Mouse (Mus musculus) yolk sac, embryonic 10.5 days (tissue): ENCODE data around the gene Hspb1.

Experiments
- DNase-seq: peaks from one replicate; pipeline ENCODE4 v3.0.0-alpha.2; 2017; ENCODE audit warnings: low spot score

The Hspb1 gene

DNA sequence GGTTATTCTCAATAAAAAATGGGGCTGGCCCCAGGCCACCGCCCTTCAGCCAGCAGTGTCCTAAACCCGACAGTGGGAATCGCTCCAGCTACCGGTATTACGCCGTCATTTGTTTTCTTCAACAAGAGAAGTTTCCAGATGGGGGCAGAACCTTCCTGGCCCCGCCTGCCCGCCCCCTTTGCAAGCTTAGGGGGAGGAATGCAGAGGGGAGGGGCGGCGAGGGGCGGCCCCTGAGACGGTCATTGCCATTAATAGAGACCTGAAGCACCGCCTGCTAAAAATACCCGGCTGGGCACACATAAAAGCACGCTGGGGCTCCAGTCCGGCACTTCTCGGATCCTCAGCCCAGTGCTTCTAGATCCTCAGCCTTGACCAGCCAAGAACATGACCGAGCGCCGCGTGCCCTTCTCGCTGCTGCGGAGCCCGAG lies at the start of gene Hspb1:
Gene Hspb1, plus strand, starts transcription at position 245 of the 428 bp plus-strand sequence.
- peak; percentile 88 for DNase-seq

DNA sequence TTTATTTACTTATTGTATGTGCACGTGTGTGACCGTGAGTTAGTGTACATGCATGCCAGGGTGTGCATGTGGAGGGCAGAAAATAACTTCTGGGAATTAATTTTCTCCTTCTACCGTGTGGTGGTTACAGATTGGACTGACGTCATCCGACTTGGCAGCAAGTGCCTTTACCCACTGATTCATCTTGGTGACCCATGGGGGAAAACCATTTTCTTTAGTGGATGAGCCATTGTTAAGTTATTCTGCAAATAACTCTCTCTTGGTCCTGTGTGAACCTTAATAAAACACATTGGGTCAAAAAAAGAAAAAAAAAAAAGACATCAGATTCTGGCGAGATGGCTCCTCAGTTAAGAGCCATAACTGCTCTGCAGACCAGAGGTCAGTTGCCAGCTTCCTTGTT lies 46.1 kb upstream of the Hspb1 start:
- no peak for DNase-seq

DNA sequence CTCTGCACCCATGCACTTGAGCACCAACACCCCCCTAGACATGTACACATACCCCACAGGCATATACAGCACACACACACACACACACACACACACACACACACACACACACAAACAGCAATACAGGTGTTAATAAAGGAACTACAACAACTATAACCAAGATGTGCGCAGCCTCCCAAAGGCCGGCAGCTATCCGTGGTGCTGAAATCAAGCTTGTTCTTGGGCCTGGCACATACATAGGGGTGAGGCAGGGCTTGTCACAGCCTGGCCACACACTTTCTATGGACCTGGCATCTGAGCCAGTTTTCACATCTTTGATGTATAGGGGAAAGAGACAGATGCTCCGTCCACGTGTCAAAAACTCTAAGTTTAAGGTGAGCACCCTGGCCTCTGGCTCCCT lies 44.3 kb upstream of the Hspb1 start:
- DNase-seq = peak; percentile 19

DNA sequence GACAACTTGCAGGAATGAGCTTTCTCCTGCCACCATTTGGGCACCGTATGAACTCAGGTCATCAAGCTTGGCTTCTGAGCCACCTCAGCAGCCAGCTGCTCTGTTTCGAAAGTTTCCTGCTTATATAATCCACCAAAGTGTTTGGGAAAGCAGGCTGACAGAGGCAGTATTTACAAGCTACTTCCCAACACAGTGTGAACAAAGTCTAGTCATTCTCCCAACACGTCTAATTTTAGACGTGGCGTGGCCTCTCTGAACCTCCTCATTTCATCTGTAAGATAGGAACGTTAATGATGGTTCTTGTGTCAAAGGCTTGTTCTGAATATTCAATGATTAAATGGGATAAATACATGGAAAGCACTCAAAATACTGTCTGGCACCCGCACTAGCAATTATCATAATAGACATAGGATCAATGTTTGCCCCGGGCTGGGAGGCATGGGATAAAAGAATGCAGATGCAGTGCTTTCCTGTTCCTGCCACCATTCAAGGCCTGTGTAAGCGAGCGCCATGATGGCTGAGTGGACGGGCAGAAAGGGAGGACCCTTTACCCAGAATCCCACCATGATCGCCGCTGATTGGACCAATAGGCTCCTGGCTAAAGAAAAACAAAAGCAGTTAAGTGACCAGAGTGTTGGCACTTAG lies 41.9 kb upstream of the Hspb1 start:
- DNase-seq = no peak

DNA sequence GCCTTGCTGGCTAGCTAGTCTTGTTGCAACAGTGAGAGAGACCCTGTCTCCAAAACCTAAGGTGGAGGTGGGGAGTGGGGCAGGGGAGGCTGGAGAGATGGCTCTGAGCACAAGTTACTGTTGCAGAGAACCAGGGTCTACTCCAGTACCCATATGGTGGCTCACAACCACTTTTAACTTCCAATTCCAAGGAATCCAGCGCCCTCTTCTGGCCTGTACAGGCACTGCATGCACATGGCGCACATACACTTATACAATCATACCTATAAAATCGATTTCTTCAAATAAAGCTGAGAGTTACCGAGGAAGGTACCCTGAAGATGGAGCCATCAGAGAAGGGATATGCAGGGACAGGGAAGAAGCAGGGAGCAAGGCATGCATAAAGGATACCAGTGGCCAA lies 40.3 kb upstream of the Hspb1 start:
- DNase-seq = no peak

DNA sequence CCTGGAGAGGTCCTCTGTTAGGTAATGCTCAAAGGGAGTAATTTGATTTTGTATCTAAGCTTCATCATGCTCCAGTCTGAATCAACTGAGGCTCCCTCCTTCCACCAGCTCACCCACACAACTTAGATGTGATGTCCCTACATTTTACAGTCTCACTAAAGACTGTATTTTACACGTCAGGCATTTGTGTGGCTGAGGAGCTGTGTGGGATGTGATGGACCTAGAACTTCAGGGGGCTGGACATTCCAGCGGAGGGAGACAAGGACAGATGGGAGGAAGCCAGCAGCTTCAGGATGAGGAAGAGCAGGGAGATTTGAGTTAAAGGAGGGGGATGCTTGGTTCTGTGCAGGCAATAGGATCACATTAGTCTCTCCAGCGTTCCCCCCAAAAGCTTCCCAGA lies 39.8 kb upstream of the Hspb1 start:
- DNase-seq = no peak

DNA sequence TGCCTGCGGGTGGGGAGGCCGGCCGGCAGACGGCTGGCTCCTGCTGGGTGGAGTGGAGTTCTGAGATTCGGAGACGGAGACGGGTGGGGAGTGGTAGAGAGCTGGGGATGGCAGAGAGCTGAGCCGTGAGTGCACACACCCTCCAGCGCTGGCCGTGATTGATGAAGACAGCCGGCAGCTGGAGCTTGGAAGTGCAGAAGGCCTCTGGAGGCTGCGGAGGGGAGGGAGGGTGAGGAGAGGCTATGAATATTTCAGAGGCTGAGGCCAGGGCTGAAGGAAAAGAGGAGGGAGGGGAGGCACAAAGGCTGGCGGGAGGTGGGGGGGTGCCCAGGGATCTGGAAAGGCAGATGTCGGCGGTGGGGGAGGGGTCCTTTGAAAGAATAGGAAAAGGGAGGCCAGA lies 36.7 kb upstream of the Hspb1 start:
- DNase-seq = peak; percentile 47

DNA sequence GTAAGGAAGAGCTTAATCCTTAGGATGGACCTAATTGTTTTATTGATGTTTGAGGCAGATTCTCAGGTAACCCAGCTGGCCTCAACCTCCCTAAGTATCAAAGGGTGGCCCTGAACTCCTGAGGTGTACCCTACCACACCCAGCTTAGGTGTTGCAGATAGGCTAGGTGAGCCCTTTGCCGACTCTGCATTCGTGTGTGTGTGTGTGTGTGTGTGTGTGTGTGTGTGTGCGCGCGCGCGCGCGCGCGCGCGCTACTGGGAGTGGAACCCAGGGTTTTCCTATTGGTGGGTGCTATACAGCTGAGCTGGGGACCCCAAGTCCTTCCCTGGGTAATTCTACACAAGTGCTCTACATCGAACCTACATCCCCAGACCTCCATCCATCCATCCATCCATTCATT lies 36.2 kb upstream of the Hspb1 start:
- no peak for DNase-seq

DNA sequence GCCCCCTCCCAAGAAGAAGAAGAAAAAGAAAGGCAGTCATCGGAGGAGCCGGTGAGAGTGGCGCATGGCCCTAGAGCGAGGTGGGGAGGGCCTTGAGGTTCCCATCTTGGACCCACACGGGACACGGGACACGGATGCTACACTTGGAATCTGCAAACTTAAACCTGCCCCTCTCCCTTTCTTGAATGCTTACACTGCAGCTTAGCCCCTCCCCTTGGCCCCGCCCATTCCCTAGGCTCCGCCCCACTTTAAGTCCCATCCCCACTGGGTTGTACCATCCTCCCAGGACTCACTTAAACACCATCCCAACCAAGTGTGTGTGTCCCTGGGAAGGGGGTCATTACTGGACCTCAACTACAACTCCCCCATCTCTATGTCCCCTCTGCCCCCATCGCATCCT lies 35.3 kb upstream of the Hspb1 start:
- no peak for DNase-seq

DNA sequence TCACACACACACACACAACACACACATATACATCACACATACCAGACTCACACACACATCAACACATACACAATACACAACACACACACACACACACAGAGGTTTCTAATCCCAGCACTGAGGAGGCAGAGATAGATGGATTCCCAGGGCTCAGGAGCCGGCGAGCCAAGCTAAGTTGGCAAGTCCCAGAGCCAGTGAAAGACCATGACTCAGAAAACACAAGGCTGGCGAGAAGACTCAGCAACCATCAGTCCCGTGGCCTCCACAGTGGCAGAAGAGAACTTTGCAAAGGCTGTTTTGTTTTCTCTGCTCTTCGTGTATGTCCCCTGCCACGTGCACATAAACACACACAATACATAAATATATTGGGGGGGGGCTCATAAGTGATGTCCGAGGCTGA lies 34.0 kb upstream of the Hspb1 start:
- no peak for DNase-seq

DNA sequence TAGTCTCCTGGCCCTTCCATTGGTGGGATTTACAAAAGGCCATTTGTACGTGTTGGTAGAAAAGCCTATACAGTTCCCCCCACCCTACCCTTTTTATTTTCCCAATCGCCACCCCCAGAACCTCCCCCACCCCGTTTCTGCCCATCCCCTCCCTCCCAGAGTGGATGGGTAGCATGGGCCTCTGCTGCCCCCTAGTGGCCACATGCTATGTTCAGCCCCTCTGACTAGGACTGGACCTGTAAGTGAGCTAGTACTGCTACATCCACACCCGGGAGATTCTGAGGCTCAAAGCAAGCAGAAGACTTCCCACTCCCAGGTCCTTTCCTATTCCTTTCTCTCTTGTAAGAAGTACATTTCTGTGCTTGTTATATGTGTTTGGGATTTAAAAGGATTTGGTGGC lies 32.6 kb upstream of the Hspb1 start:
- DNase-seq = peak; percentile 58

DNA sequence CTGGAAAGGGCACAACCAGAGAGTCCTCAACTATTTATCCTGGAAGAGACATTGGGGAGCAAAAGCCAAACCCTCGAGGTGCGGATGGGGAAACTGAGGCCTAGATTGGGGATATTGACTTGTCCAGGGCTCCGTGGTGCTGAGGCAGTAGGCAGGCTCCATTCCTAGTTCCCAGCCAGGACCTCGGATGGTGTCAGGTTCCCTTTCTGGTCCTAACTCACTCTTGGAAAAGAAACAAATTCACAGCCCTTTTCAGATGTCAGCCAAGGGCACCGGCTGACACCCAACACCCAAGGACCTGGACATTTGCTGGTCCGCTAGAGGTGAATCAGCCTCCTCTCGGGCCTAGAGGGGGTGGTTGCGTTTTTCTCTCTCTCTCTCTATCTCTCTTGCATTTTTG lies 21.1 kb upstream of the Hspb1 start:
- no peak for DNase-seq

DNA sequence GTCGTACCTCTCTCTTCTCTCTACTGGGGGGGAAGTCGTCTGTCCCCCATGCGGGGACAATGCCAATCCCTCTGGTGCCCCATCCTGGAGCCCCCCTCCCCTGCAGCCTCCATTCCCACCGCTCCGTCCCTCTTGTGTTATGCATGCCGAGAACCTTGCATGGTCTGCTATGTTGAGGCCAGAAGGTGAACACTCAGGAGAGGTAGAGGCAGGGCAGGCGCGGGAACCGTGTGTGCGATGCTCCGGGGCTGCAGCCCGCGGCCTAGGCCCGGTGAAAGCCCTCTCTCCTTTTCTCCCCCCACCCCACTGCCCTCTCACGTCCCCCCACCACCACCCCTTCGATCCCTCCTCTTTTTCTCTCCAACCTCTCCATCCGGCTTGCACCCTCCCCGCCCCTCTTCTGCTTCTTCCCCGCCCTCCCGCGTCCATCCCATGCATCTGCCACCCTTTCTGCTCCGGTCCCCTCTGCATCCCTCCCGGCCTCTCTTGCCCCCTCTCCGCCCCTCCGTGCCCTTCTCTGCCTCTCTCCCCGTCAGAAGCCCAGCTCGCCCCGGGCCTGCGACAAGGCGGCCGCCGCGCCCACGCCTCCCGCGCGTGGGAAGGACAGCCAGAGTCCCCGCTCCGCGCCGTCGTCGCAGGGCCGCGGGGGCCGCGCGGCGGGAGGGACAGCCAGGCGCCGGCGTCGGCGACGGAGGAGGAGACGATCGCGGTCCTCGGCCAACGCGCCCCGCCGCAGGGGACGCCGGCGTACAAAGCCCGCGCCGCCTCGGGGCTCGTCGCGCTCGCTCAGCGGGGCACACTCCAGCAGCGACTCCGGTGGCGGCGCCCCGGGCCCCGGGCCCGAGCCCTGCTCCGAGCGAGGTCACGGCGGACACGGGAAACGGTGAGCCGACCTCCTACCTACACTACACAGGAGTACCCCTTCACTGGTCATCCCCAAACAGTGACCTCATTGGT lies 19.8 kb upstream of the Hspb1 start:
- DNase-seq = no peak

DNA sequence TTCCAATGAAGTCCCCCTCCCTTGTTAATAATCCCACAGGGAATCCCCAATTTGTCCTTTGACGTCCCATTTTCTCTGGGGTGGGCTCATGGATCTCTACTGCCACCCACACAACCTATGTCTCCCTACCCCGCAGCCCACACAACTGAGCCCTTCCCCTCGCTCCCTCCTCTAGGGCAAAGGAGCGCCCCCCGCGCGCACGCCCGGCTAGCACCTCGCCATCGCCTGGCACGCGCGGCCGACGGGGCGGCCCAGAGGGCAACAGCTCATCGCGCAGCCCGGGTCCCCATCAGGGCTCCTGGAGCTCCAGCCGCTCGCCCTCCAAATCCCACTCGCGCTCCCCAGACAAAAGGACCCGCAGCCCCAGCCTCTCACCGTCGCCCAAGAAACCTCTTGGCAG lies 19.1 kb upstream of the Hspb1 start:
- DNase-seq = no peak

DNA sequence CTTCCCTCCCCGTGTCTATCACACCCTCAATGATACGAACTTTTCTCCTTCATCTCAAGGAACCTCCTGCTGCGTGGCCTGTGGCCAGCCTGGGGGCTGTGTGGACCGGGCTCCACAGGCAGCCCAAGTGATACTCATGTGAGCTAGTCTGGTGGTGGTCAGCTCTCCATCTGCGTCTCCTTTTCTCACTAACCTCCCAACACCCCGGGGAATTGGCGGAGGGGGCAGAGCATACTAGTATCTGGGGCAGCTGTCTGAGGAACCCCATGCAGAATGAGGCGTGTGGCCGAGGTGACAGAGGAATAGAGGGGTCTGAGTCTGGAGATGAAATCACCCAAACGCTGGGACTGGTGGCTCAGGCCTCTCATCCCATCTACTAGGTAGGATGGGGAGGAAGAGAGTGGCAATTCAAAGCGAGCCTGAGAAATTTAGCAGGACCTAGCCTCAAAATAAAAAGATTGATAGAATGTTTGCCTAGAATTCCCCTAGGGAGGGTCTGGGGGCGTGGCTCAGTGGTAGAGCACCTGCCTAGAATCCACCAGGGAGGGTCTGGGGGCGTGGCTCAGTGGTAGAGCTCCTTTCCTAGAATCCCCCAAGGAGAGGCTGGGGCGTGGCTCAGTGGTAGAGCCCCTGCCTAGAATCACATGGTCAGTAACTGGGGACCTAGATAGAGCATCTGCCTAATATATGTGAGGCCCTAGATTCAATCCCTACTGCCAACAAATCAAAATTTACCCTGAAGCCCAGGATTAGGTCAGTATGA lies 17.9 kb upstream of the Hspb1 start:
- no peak for DNase-seq

DNA sequence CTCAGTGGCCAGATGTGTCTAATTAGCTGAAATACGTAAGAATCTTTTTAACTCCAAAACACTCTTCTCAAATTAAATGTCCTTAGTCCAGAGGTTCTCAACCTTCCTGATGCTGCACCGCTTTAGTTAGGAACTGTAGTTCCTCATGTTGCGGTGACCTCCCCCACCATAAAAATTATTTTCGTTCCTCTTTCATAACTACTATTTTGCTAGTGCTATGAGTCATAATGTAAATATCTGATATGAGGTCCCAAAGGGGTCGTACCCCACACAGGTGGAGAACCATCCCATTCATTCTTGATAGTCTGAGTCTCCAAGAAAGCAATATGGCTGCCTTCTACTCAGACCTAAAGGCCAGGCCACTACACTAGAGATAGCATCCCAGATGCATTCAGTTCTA lies 17.2 kb upstream of the Hspb1 start:
- DNase-seq = no peak

DNA sequence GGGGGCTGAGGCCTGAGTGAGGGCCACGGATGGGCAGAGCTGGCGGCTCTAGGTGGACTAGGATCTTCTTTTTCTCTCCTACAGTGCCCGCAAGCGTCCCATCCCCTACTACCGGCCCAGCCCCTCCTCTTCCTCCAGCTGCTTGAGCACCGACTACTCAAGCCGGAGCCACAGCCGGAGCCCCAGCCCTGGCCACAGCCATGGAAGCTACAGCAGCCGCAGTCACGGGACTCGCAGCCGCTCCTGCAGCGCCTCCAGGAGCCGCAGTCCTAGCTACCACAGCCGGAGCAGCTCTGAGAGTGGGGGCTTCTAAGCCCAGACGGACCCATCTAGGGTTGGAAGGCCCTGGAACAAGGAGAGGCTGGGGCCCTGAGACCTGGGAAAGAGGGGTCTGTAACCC lies 14.7 kb upstream of the Hspb1 start:
- no peak for DNase-seq

DNA sequence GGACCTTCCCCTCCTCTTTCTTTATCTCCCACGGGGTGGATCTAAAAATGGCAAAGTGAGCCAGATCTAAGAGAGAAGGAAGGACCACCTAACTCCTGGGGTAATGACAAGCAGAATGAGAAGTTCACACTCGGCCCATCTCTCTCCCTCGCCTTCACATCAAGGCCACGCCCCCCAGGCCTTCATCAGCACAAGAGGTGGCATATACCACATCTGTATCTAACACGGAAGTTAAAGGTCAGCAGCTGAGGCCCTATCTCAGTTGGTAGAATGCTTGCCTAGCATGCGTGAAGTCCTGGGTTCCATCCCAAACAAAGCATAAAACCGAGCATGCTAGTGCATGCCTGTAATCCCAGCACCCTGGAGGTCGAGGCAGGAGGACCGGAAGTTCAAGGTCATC lies 14.0 kb upstream of the Hspb1 start:
- DNase-seq = no peak

DNA sequence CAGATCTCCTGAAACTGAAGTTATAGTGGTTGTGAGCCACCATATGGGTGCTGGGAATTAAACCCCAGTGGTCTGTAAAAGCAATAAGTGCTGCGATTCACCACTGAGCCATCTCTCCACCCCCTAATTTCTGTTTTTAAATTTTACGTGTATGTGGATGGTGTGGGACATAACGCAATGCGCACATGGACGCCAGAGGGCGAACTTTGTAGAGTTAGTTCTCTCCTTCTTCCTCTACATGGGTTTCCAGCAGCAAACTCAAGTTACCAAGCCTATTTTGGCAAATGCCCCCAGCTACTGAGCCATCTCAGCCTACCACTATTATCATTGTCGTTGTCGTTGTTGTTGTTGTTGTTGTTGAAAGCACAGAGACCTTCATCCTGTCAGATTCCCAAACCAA lies 10.5 kb upstream of the Hspb1 start:
- DNase-seq = no peak

DNA sequence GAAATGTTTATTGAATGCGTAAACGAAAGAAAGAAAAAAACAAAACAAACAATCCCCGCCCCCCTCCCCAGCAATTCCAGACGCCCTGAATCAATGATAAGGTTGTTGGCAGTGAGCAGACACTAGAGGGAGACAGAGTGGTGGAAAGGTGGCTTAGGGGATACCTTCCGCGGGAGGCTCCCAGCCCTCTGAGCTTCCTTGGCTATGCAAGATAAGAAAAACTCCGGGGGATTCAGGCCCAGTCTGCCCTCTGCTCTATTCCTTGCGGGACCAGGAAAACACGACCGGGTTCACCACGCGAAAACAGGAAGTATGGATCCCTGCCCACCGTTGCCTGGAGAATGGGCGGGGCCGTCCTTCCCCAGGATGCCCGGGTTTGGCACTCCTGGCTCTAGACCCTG lies 9.9 kb upstream of the Hspb1 start:
- DNase-seq = peak; percentile 66

DNA sequence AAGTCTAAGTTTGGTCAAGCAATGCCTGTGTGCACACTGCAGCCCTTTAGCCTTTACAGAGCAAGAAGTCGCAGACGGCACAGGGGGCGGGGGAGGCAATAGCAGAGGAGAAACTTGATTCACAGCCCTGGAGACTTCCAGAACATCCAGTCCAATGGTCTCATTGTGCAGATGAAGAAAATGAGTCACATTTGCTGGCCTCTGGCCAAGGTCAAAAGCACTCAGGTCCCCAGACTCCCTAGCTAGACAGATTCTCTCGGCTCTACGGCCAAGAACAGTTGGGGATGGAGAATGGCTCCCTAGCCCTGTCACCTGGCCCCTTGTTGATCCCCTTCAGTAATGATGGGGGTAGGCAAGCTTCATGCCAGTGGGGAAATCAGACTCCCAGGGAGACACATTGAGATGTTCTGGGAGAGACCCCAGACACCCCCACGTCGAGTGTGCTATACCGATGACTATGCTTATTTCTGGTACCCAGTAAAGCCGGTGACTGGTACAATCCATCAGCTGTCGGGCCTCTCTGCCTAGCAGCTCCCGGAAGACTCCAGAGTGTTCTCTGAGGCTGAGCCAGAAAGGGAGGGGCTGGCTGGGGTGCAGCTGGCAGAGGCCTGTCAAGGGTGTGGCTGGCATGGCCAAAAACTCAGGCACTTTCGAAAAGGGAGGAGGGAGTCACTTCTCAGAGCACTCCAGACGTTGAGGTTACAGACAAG lies 8.1 kb upstream of the Hspb1 start:
- DNase-seq = no peak

DNA sequence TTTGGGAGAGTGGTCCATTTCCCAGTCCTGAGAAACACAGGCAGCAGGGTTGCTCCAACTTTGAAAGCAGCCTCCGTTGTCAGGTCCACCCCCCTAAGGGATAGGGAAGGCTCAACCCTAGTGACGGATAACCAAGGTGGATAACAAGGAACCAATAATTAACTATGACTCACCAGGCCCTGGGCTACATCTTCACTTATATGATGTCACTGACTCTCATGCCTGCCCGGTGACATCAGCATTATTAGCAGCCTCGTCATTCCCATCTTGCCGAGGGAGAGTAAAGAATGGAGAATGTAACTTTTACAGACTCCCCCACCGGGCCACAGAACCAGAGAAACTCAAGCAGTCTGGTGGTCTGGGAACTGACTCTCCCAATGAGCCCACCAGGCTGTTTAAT lies 3.1 kb upstream of the Hspb1 start:
- DNase-seq = no peak
